Mouse (Mus musculus): ENCODE measurements at regions not wholly inside any gene's neighbourhood (a gene's known extent, or its start where the extent isn't known, plus 50 kb on each side); places are given as distances from the start of the nearest gene placed in this dataset.

DNA sequence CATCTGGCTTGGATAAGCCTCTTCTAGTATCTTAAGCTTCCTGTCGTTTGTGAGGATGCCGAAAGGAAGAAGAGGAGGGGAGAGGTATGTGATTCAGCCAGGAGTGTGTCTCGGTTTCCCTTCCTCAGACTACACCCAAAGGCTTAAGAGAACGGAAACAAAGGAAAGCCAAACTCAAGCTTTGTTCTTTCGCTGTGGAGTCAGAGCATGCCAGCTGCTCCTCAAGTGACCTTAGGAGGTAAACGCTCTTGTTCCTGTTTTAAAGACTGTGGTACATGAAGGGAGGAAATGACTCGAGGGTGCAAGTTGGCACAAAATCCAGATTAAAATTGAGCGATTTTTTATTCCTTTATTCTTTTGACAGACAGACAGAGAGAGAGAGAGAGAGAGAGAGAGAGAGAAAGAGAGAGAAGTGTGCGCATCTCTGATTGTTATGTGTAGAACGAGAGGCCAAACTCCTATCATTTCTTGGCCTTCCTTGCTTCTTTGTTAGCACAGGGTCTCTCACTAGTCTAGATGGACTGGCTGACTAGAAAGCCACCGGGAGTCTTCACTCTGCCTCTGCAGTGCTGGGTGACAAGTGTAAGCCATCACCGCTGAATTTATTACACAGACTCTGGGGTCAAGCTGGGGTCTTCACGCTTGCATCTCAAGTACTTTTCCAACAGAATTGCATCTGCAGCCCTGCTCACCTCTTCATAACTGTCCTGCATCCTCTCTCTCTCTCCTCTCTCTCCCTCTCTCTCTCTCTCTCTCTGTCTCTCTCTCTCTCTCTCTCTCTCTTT, 151.5 kb upstream of the Pde3a start:
- ATAC-seq (replicated peaks; ENCODE audit: low FRiP score, low TSS enrichment, poor library complexity, severe bottlenecking), result no peak

DNA sequence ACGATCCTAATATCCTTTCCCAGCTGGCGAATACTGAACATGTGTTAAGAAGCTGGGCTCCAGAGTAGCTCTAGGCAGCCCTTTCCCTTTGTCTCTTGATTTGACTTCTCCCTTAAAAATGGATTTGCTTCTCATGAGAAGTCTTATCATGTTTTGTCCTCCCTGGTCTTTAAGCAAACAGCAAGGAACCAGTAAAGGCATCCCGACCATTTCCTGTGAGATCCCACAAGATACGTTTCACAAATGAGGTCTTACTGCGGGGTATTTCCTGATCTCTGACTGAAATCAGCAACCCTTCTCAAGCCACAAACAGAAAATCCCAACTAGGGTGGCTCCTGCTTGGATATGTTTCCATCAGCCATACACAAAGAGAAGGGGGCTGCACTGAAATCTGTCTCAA, 130.8 kb upstream of the Pde3a start:
- ATAC-seq (replicated peaks; ENCODE audit: low FRiP score, low TSS enrichment, poor library complexity, severe bottlenecking), result no peak

DNA sequence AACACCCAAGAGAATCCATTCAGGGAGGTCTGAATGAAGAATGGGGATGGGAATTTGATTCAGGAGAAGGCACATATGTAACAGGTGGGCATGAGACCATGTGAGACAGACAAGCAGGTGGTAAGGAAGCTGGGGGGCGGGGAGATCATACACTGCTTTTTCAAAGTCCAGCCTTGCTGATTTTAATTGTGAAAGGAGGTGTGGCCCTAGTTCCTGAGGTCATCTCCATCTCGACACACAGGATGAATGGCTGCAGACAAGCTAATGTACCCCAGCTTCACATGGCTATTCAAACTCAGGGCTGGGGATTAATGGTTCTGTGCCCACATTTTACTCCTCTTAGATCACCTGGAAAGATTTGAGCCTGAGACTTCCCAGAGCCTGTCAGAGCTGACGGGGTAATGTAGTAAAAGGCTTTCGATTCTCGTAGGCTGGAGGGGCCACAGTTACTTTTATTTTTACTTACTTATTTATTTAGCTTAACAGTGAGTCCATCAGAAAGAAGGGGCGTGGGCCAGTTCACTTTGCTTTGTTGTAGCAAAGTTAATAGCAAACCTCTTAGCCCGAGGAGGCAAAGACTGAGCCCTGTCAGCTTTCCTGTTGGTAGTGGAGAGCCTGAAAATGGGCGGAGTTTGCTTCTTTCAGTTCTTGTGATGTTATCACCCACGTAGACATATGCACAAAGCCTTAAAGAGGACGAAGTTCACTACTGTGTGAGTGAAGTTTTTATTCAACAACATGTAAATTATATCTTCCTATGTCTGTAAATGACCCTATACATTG, 122.3 kb upstream of the Pde3a start:
- ATAC-seq (replicated peaks; ENCODE audit: low FRiP score, low TSS enrichment, poor library complexity, severe bottlenecking), result no peak

DNA sequence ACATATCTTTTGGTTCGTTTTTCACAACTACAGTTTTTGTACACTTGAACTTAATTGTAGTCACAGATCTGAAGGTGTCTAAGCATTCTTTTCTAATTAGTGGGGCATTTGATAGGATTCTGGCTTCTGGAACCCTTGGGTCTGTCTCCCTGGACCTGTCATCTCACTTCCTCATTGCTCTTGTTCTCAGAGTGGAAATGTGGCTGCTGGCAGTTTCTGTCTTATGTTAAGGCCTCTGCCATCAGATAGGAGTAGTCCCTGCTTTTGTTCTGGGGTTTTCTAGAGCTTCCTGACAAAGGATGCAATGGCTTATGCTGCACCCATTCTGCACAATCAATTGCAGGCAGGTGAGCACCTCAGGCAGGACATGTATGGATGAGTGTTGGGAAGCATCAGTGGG, 119.5 kb upstream of the Pde3a start:
- no peak for ATAC-seq (replicated peaks; ENCODE audit: low FRiP score, low TSS enrichment, poor library complexity, severe bottlenecking)

DNA sequence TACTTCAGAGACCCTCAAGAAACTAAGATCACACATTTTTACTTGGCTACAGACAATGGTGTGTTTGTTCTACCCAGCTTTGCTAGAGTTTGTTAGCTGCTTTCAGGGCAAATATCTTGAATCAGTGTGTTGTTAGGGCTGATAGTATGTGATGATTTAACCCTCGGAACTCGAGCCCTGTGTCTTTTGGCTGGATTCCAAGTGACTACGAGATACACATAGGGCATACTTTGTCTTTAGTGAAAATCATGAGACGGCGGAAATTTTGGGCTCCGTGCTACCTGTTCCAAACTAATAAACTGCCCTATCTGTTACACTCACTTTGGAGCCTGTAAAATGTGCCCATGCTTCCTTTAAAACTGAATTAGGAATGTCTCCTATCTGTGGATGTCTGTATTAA, 114.9 kb upstream of the Pde3a start:
- ATAC-seq (replicated peaks; ENCODE audit: low FRiP score, low TSS enrichment, poor library complexity, severe bottlenecking), result no peak

DNA sequence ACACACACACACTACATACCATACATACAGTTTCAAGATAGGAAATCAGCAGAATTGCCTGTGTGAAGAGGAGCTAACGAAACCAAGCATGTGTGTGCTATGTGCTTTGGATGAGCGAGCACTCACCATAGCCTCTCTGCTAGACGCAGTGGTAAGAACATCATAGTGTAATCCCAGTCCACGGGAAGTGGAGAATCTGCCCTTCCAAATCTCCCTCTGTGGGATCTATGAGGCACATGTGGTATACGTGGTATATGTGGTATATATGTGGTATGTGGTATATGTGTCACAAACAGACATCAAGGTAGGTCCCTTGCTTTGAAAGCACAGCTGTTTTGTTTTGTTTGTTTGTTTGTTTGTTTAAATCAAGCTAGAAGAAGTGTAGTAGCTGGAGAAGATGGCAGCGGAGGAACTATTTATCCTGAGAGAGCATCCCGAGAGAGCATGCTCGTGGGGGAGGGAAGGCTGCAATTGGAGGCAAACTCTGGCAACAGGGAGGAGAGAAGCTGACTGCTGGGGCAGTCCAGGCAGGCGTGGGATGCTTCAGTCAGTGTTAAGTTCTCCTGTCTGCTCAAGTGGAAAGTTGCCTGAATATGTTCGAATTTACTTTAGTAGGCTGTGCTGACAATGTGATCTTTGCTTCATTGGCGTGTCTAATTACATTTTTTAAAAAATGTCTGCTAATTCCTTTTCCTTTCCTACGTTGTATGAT, 112.2 kb upstream of the Pde3a start:
- ATAC-seq (replicated peaks; ENCODE audit: low FRiP score, low TSS enrichment, poor library complexity, severe bottlenecking), result no peak

DNA sequence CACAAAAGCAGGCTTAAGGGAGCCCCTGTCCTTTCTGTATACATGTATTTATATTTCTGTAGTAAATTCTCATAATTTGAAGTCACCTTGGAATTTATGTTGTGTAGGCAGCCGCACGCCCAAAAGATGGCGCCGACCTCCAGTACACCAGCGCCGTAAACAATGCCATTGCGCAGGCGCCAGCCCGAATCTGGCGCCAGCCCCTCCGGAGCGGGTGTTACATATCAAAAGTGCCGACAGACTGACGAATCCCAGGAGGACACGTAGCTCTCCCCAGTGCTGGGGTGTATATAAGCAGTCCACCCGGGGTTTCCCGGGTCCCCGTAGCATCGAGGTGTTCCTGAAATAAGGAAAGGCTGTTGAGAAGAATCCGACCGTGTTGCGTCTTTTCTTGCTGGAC, 108.1 kb upstream of the Pde3a start:
- ATAC-seq (replicated peaks; ENCODE audit: low FRiP score, low TSS enrichment, poor library complexity, severe bottlenecking), result no peak

DNA sequence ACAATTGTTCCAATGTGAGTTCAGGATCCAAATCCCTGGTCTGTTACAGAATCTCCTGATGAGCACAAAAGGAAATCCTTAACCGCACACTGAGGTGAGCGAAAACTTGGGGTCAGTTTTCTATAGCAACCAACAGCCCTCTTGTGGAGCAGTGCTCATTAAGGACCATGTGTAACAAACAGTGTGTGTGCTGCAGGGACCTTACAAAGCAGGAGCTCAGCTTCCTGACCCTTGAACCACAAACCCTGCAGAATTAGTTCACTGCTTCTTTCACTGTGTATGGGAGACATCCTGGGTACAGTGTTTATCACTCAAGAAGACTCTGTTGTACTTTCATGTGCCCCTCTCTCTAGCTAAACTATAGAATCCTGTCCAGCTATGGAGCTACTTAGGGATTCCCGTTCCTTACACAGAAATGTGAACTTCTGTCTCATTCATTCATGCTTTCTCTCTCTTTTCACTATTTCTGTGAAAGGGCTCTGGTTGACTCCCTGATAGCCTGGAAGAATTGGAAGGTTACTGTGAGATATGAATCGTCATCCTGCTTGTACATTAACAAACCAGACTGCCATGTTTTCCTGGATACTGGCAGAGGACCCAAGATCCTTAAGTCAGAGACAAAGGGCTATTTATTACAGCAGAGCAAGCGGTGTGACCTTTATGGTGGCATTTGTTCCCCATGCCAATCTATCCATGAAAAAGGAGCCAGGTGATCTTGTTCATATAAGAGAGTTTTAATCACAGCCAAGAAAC, 100.5 kb upstream of the Pde3a start:
- ATAC-seq (replicated peaks; ENCODE audit: low FRiP score, low TSS enrichment, poor library complexity, severe bottlenecking), result no peak

DNA sequence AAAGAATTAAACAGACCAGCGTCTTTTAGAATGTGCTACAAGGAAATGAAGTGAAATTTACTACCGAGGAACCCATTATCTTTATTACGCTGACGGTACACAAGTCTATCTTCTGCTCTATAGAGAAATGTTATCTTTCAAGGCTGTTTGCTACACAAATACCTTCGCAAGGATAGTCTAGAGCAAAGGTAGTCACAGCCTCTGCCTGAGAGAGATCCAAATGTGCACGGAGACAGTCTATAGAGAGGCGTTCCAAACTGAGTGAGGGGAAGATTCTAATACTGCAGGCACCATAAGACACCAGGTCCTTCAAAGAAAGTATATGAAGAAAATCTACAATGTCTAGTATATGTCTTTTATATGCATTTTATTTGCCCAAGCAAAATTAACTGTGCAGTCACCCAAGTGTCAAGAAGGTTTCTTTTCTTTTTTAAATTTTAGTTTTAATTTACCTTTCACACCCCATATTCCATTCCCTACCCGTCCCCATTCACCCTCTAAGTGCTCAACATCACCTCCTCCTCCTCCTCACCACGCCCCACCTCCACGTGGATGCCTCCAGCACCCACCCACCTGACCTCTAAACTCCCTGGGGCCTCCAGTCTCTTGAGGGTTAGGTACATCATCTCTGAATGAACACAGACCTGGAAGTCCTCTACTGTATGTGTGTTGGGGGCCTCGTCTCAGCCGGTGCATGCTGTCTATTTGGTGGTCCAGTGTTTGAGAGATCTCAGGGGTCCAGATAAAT, 99.7 kb upstream of the Pde3a start:
- ATAC-seq (replicated peaks; ENCODE audit: low FRiP score, low TSS enrichment, poor library complexity, severe bottlenecking), result no peak

DNA sequence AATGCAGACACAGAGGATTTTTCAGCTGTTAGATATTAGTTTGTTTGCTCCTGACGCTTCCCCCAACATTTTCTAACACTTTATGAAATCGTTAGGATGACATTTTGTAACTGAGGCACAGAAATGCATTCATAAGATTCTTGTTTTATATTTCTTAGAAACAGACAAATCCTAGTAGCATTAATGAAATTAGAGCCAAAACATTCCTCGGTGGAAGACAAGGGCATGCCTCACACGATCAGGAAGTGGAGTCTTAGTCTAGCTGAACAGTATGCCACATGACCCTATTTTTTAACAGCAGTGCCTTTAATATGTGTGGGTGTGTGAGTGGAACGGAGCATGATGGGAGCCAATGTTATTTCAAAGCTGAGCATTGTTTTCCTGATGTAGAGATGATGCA, 89.7 kb upstream of the Pde3a start:
- no peak for ATAC-seq (replicated peaks; ENCODE audit: low FRiP score, low TSS enrichment, poor library complexity, severe bottlenecking)

DNA sequence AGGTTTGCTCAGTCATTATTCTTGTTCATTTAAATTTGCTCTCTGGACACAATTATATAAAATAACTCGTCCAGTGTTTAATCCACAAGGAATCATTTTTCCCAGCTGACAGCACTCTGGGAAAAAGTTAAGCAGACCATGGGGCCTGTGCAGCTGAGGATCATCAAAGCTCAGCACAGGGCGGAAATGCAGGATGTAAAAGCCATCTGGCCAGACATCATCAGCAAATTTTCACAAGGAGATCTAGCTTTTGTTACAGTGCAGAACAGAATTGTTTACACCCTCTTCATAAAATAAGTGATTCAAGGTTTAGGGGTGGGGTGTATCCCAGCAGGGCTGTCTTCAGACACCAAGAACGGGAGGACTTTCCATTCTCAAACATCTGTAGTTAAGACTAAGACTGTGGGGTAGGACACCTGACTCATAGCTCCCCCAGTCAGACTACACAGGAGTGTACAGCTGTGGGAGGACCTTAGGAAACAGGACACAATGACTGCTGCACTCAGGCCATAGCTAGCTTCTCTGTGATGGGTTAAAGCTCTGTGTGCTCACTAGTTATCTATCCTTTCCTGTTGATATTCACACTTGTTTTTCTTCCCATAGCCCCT, 87.3 kb upstream of the Pde3a start:
- no peak for ATAC-seq (replicated peaks; ENCODE audit: low FRiP score, low TSS enrichment, poor library complexity, severe bottlenecking)

DNA sequence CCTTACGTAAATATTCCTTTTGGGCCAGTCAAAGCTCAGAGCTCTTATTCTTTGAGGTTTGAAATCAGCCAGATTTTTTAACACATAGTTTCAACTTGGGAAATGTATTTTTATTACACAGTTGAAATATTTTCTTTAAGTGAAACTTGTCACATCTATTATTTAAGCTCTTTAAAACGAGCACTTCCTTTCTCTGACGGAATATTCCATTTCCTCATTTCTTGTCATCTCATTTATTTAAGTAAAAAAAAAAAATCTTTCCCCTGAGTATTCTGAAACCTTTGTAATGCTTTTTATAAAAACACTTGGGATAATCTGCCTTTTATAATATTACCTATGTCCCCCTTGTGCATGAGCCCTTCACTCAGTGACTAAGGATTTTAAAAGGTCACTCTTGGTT, 81.8 kb upstream of the Pde3a start:
- no peak for ATAC-seq (replicated peaks; ENCODE audit: low FRiP score, low TSS enrichment, poor library complexity, severe bottlenecking)

DNA sequence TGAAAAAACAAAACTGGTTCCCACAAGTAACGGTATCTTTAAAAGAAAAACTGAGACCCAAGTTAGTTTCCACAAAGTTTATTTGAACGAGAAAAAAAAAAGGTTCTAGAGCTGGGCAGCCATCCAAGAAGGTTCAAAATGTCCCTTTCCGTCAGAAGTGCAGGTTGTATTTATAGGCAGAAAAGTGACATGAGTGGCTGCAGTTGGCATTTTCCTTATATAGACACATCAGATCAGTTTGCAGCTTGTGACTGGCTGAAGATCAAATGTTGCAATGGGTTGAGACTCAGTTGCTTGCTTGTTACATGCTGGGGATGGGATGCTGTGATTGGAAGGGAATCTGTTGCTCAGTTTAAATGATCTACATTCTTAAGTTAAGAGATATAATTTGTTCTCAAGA, 80.7 kb upstream of the Pde3a start:
- ATAC-seq (replicated peaks; ENCODE audit: low FRiP score, low TSS enrichment, poor library complexity, severe bottlenecking), result no peak

DNA sequence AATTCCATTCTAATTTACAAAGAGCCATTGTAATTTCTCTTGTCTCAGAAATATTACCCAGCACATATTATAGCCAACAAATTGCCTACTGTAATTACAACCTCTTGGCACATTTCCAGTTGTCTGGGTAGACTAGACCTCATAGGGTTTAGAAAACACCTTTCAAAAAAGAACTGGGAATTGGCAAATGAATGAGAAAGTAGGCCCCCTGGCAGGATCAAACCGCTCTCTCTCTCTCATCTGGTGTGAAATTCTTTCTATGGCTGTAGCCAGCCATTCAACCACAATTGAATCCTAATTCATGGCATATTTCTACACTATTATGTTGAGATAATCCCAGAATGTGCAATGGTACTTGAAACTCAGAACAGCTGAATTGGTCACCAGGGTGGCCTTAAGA, 65.3 kb upstream of the Pde3a start:
- no peak for ATAC-seq (replicated peaks; ENCODE audit: low FRiP score, low TSS enrichment, poor library complexity, severe bottlenecking)

DNA sequence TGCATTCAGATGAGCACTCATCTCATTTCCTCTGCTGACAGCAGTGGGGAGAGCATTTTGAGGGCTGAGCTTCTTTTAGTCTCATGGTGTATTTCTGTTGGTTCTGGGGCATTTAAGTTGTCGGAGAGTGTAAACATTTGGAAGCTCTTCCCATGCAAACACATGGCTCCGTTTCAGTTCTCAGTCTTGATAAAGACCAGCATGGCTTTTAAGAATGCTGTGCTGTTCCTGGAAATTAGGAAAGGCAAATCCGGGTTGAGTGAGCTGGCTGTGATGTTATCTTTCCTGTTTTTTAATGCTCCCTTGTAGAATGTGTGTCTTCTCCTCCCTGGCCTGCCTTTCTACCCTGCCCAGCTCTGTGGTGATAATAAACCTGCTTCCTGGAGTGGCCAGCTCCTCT, 61.0 kb upstream of the Pde3a start:
- ATAC-seq (replicated peaks; ENCODE audit: low FRiP score, low TSS enrichment, poor library complexity, severe bottlenecking), result no peak

DNA sequence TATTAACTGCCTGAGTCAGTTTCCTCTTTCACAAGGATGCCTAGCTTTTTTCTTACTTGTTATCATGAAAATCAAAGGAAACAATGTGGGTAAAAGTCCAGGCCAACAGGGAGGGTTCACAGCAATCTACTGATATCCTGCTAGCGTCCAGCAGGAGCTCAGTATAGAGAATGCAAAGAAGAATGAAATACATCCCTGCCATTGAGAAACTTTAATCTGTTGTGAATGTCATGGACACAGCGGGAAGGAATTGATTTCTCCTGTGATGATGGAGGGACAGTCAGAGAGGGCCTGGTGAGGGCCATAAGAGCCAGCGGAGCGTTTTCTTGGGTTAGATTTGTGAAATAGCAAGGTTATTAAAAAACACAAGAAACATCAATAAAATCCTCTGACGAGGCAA, 60.0 kb upstream of the Pde3a start:
- no peak for ATAC-seq (replicated peaks; ENCODE audit: low FRiP score, low TSS enrichment, poor library complexity, severe bottlenecking)

DNA sequence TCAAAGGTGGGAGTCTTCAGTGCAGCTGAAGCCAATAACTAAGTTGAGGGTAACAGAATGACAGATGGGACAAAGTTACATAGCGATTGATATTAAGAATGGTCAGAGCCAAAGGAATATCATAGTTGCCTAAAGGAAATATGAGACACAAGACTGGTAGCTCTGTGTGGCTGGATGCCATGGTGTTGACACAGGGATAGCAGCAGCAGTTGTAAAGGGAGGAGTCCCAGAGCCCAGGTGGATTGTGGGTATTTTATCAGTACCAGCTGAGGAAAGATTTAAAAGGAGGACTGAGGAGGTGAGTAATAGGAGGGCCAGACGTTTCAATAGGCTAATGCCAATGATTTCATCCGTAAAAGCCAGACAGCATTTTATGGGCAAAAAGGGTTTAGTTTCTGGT, 59.4 kb upstream of the Pde3a start:
- no peak for ATAC-seq (replicated peaks; ENCODE audit: low FRiP score, low TSS enrichment, poor library complexity, severe bottlenecking)

DNA sequence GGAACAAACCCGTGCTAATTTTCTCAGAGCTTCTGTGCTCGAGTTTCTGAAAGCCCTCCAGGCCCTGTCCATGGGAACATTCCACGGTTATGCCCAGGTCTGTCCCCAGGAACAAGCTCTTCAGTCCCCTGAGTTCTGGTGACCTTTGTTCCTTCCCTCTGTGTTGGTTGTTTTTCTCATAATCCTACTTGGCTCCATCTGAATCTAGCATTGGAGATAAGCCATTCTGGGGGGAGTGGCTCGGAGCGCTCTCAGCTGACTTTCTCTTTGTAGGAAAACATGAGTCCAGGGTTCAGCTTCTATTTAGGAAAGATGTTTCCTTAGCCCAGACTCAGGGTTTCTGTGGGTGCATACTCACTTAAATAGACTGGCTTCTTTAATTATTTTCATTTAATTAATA, 58.7 kb upstream of the Pde3a start:
- ATAC-seq (replicated peaks; ENCODE audit: low FRiP score, low TSS enrichment, poor library complexity, severe bottlenecking), result no peak

DNA sequence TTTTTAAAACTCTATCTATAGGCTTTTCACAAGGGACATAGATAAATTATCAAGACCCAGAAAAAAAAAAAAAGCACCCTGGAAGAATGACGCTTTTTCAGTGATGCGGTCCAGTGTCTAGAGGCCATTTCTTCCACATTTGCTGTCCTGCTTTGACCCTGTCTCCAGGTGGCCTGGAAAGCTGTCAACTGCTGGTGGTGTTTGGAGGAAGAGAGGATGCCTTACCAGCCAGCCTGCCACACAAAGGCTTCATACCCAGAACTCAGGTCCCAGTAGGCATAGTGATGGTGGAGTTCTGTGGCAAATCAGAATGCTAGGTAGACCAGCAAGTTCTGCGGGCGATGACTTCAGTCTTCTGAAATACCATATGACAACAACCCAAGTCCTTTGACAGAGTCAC, 51.6 kb upstream of the Pde3a start:
- ATAC-seq (replicated peaks; ENCODE audit: low FRiP score, low TSS enrichment, poor library complexity, severe bottlenecking), result no peak
